Mouse (Mus musculus) heart, adult 2 months (tissue): ENCODE results near the gene Ear2. TPM values are rescaled to one million over a fixed set of nuclear protein-coding genes. Genes with fewer than 3 reads are reported as not detected.
"Not testable (repeated sequence)": the region's sequence is repeated elsewhere in the genome, so short reads cannot be mapped to it uniquely, and the experiment has no call there.

Experiments
- DNase-seq, 2 experiments: peaks; one replicate each; pipeline ENCODE4 v3.0.0; 2021
- H3K27ac ChIP-seq: fragments of 200-600 bp; 2 replicates; pipeline ENCODE4 v1.8.1; 2022
- H3K27me3 ChIP-seq: fragments of 200-500 bp; 2 replicates; pipeline ENCODE4 v1.6.1; 2012; ENCODE audit warnings: mild to moderate bottlenecking, low read length, inconsistent platforms, mixed read lengths; ENCODE audit not compliant: control insufficient read depth, insufficient read depth
- H3K36me3 ChIP-seq: fragments of 200-500 bp; 2 replicates; pipeline ENCODE4 v1.6.1; 2012; ENCODE audit warnings: low read length, inconsistent platforms; ENCODE audit not compliant: control insufficient read depth, insufficient read depth
- H3K4me1 ChIP-seq: fragments of 200-500 bp; 2 replicates; pipeline ENCODE4 v1.6.1; 2011; ENCODE audit warnings: low read length; ENCODE audit not compliant: control insufficient read depth, insufficient read depth
- H3K4me3 ChIP-seq: fragments of 200-600 bp; 2 replicates; pipeline ENCODE4 v1.8.1; 2022
- H3K79me2 ChIP-seq: fragments of 200-500 bp; replicated peaks from 2 replicates; pipeline ENCODE4 v1.6.1; 2012; ENCODE audit warnings: mild to moderate bottlenecking, inconsistent platforms, low read length, moderate library complexity, mixed read lengths; ENCODE audit not compliant: control insufficient read depth, insufficient read depth
- H3K9ac ChIP-seq: fragments of 200-500 bp; 2 replicates; pipeline ENCODE4 v1.6.1; 2012; ENCODE audit warnings: low read depth, mild to moderate bottlenecking, control low read depth, inconsistent platforms, low read length, mixed read lengths
- CTCF ChIP-seq: fragments of 200-600 bp; IDR thresholded peaks from 2 replicates; pipeline ENCODE4 v1.8.1; 2022; ENCODE audit warnings: antibody characterized with exemption, mild to moderate bottlenecking, moderate library complexity
- WGBS: fragments of 180-500 bp; shearing (Covaris S2); methylation state at CpG from one replicate; pipeline ENCODE4 v1.1.7; 2018; 5-methylcytosine and 5-hydroxymethylcytosine counted together
- intact Hi-C: fragments of 180-260 bp; cut with DNase I; formaldehyde crosslinking; loops from one replicate; pipeline ENCODE4 v1.15.1; 2025
- long read RNA-seq: library from polyadenylated mRNA; stranded (forward); transcript quantifications from one replicate; pipeline ENCODE4 v2.0.0, GENCODE M21; 2021
- polyA plus RNA-seq: library from polyadenylated mRNA; depleted of rRNA; stranded (reverse); fragments of >200 nt; gene quantifications from 2 replicates; pipeline ENCODE4 v1.2.3, GENCODE M21; 2012; rRNA removed
- total RNA-seq, 2 experiments: library from RNA; stranded (reverse); gene quantifications; 2 replicates each; pipeline ENCODE4 v1.2.3; 2021

Ear2 gene
- total RNA-seq (1 to 10 TPM in 1 of 2 experiments, under 1 TPM in 1; 0.75 to 1.2 TPM), polyA plus RNA-seq (2.1 and 8.5 TPM in 2 replicates)
- long read RNA-seq: 0 reads

GRCm38 (mm10) chr14:44102354-44102753, at the start of gene Ear2:
Gene Ear2 (plus strand): TSS chr14:44102654.
- H3K36me3 ChIP-seq, H3K4me3 ChIP-seq, H3K9ac ChIP-seq, H3K27me3 ChIP-seq, H3K4me1 ChIP-seq, intact Hi-C loops, H3K27ac ChIP-seq, H3K79me2 ChIP-seq, DNase-seq: not testable (repeated sequence)
- 67% methylated on average over 2 of the region's 2 CpGs for WGBS

- WGBS: 63% methylated on average over 1 of the region's 1 CpGs
- H3K79me2 ChIP-seq, H3K36me3 ChIP-seq, H3K4me3 ChIP-seq, H3K9ac ChIP-seq, DNase-seq, H3K27me3 ChIP-seq, intact Hi-C loops, H3K27ac ChIP-seq, H3K4me1 ChIP-seq: not testable (repeated sequence)
- peak; percentile 50 for TF ChIP-seq CTCF
Observed at GRCm38 (mm10) chr14:44067879-44068278, 34.6 kb upstream of the Ear2 start.

- H3K79me2 ChIP-seq, H3K4me3 ChIP-seq, H3K36me3 ChIP-seq, H3K9ac ChIP-seq, intact Hi-C loops, DNase-seq, H3K4me1 ChIP-seq, H3K27ac ChIP-seq, H3K27me3 ChIP-seq: not testable (repeated sequence)
- 71% methylated on average over 2 of the region's 3 CpGs for WGBS
Observed at GRCm38 (mm10) chr14:44070595-44070994, 31.9 kb upstream of the Ear2 start.

GRCm38 (mm10) chr14:44077785-44078341, 24.6 kb upstream of the Ear2 start:
- H3K27me3 ChIP-seq, H3K36me3 ChIP-seq, H3K4me1 ChIP-seq, H3K4me3 ChIP-seq, intact Hi-C loops, DNase-seq, H3K79me2 ChIP-seq, H3K27ac ChIP-seq, H3K9ac ChIP-seq: not testable (repeated sequence)
- WGBS: 56% methylated on average over 5 of the region's 5 CpGs

GRCm38 (mm10) chr14:44086588-44086987, 15.9 kb upstream of the Ear2 start:
- H3K4me1 ChIP-seq, intact Hi-C loops, H3K36me3 ChIP-seq, H3K4me3 ChIP-seq, H3K27me3 ChIP-seq, H3K9ac ChIP-seq, H3K27ac ChIP-seq, DNase-seq, H3K79me2 ChIP-seq: not testable (repeated sequence)
- WGBS: 88% methylated on average over 1 of the region's 1 CpGs

GRCm38 (mm10) chr14:44087535-44087934, 14.9 kb upstream of the Ear2 start:
- H3K27me3 ChIP-seq, DNase-seq, H3K4me3 ChIP-seq, H3K27ac ChIP-seq, H3K79me2 ChIP-seq, H3K4me1 ChIP-seq, H3K36me3 ChIP-seq, intact Hi-C loops, H3K9ac ChIP-seq: not testable (repeated sequence)
- WGBS: 29% methylated on average over 2 of the region's 2 CpGs

GRCm38 (mm10) chr14:44091524-44091923, 10.9 kb upstream of the Ear2 start:
- H3K4me1 ChIP-seq, H3K79me2 ChIP-seq, H3K36me3 ChIP-seq, H3K27ac ChIP-seq, intact Hi-C loops, H3K4me3 ChIP-seq, H3K9ac ChIP-seq, H3K27me3 ChIP-seq: not testable (repeated sequence)
- WGBS: 19% methylated on average over 1 of the region's 1 CpGs
- DNase-seq: peak in 1 of 2 experiments; percentile 6

GRCm38 (mm10) chr14:44094445-44094844, 8.0 kb upstream of the Ear2 start:
- intact Hi-C loops, H3K4me1 ChIP-seq, H3K79me2 ChIP-seq, H3K36me3 ChIP-seq, H3K27me3 ChIP-seq, H3K4me3 ChIP-seq, H3K27ac ChIP-seq, DNase-seq, H3K9ac ChIP-seq: not testable (repeated sequence)
- 31% methylated on average over 5 of the region's 5 CpGs for WGBS

- DNase-seq, H3K4me1 ChIP-seq, H3K27me3 ChIP-seq, H3K36me3 ChIP-seq, H3K27ac ChIP-seq, H3K4me3 ChIP-seq, H3K9ac ChIP-seq, intact Hi-C loops, H3K79me2 ChIP-seq: not testable (repeated sequence)
- WGBS: no CpG with 5 or more reads among the region's 1 CpGs
Observed at GRCm38 (mm10) chr14:44100030-44100429, 2.4 kb upstream of the Ear2 start.
